ENCODE assay signal across 12 mouse cellular contexts in genomic region chr1:77930661-77931060, GRCm38 (mm10).
DNase-seq lines count a peak whose midpoint lies in the region; ATAC-seq and TF ChIP-seq lines count a peak whose summit lies in the region.
"Had no signal": no experiment of that assay in that cellular context is flagged by ENCODE, and none has a peak within 500 bp of the region (broad histone marks: within the 10 kb centered on the region; RNA-seq: fewer than 3 reads in every experiment).

No protein-coding gene starts in this region.

- 86% methylated on average over 6 of the region's 6 CpGs for WGBS in hindbrain, embryonic 11.5 days
- WGBS in hindbrain, embryonic 10.5 days, result 90% methylated on average over 6 of the region's 6 CpGs
- WGBS in liver, postnatal 0 days (ENCODE audit: insufficient replicate concordance), result 87% methylated on average over 6 of the region's 6 CpGs

- no peak for TF ChIP-seq EP300 in liver, postnatal 0 days (IDR thresholded peaks at IDR 0.05; ENCODE audit: low read depth)
- TF ChIP-seq EP300 in ES-Bruce4 (IDR thresholded peaks at IDR 0.05; ENCODE audit: insufficient read depth, low read depth, low read length), result no peak

- H3K36me3 ChIP-seq in hindbrain, embryonic 11.5 days (ENCODE audit: control insufficient read depth, insufficient read depth, low read length), result no peaks in the 10 kb centered on the region
- no peaks in the 10 kb centered on the region for H3K36me3 ChIP-seq in hindbrain, embryonic 10.5 days
- no peaks in the 10 kb centered on the region for H3K36me3 ChIP-seq in liver, postnatal 0 days (replicated peaks; ENCODE audit: insufficient read depth, low read length)
- H3K36me3 ChIP-seq in ES-Bruce4 (ENCODE audit: control insufficient read depth, insufficient read depth, low read length, poor library complexity, severe bottlenecking), result no peaks in the 10 kb centered on the region
- H3K36me3 ChIP-seq: limb, embryonic 12.5 days; neural tube, embryonic 13.5 days had no signal

- no peak overlapping the region for H3K9ac ChIP-seq in hindbrain, embryonic 11.5 days (ENCODE audit: low read depth, low read length)
- H3K9ac ChIP-seq in liver, postnatal 0 days (replicated peaks), result no peak overlapping the region
- no peak overlapping the region for H3K9ac ChIP-seq in ES-Bruce4 (ENCODE audit: low read depth, poor library complexity, severe bottlenecking)
- H3K9ac ChIP-seq: limb, embryonic 12.5 days; neural tube, embryonic 13.5 days had no signal

- no peaks in the 10 kb centered on the region for H3K27me3 ChIP-seq in hindbrain, embryonic 11.5 days (ENCODE audit: control insufficient read depth, insufficient read depth, low read length)
- H3K27me3 ChIP-seq in hindbrain, embryonic 10.5 days (ENCODE audit: insufficient read depth, poor library complexity, severe bottlenecking), result no peaks in the 10 kb centered on the region
- no peaks in the 10 kb centered on the region for H3K27me3 ChIP-seq in liver, postnatal 0 days (ENCODE audit: insufficient read depth, low read length)
- no peaks in the 10 kb centered on the region for H3K27me3 ChIP-seq in ES-Bruce4 (ENCODE audit: control insufficient read depth, insufficient read depth, low read length, poor library complexity, severe bottlenecking)
- H3K27me3 ChIP-seq: neural tube, embryonic 13.5 days had no signal

- no peak overlapping the region for H3K4me2 ChIP-seq in hindbrain, embryonic 11.5 days (replicated peaks; ENCODE audit: low read depth, low read length)
- H3K4me2 ChIP-seq in liver, postnatal 0 days (ENCODE audit: low read depth, low read length), result no peak overlapping the region
- H3K4me2 ChIP-seq: limb, embryonic 12.5 days; neural tube, embryonic 13.5 days had no signal

- no peak overlapping the region for H3K27ac ChIP-seq in hindbrain, embryonic 11.5 days (ENCODE audit: low read depth, low read length)
- H3K27ac ChIP-seq in hindbrain, embryonic 10.5 days, result no peak overlapping the region
- H3K27ac ChIP-seq in liver, postnatal 0 days (ENCODE audit: low read depth), result no peak overlapping the region
- H3K27ac ChIP-seq in ES-Bruce4 (ENCODE audit: insufficient read depth, low read length), result no peak overlapping the region
- H3K27ac ChIP-seq: limb, embryonic 12.5 days; neural tube, embryonic 13.5 days had no signal

- ATAC-seq in hindbrain, embryonic 11.5 days (ENCODE audit: low FRiP score), result no peak
- no peak for ATAC-seq in liver, postnatal 0 days

- peak; percentile 26 for DNase-seq in hindbrain, embryonic 11.5 days (ENCODE audit: low spot score)
- no peak for DNase-seq in hindbrain, embryonic 10.5 days (ENCODE audit: low spot score)
- no peak for DNase-seq in liver, postnatal 0 days
- DNase-seq in liver, result no peak
- DNase-seq in adipocyte (ENCODE audit: low spot score), result peak; percentile 4
- DNase-seq in ovary, postnatal 14 days (ENCODE audit: low spot score), result no peak
- DNase-seq: cerebellum, postnatal 25 days; heart, postnatal 36 days; thymus, adult 2 months had no signal

- no peak for TF ChIP-seq POLR2A in ES-Bruce4 (IDR thresholded peaks at IDR 0.05; ENCODE audit: insufficient read depth, low read length)

- no peak overlapping the region for H3K4me3 ChIP-seq in hindbrain, embryonic 11.5 days (ENCODE audit: low read depth, low read length)
- H3K4me3 ChIP-seq in hindbrain, embryonic 10.5 days, result no peak overlapping the region
- no peak overlapping the region for H3K4me3 ChIP-seq in liver, postnatal 0 days (ENCODE audit: low read depth, low read length)
- H3K4me3 ChIP-seq in ES-Bruce4 (ENCODE audit: low read depth, low read length), result no peak overlapping the region
- H3K4me3 ChIP-seq: limb, embryonic 12.5 days; neural tube, embryonic 13.5 days had no signal

- H3K4me1 ChIP-seq in hindbrain, embryonic 11.5 days (replicated peaks; ENCODE audit: control insufficient read depth, insufficient read depth, low read length), result no peaks in the 10 kb centered on the region
- H3K4me1 ChIP-seq in hindbrain, embryonic 10.5 days (replicated peaks), result no peaks in the 10 kb centered on the region
- H3K4me1 ChIP-seq in liver, postnatal 0 days (ENCODE audit: insufficient read depth), result no peaks in the 10 kb centered on the region
- no peaks in the 10 kb centered on the region for H3K4me1 ChIP-seq in ES-Bruce4 (ENCODE audit: control insufficient read depth, insufficient read depth, low read length)
- H3K4me1 ChIP-seq: limb, embryonic 12.5 days had no signal

- H3K9me3 ChIP-seq in hindbrain, embryonic 11.5 days (ENCODE audit: control insufficient read depth, low read length), result no peaks in the 10 kb centered on the region
- no peaks in the 10 kb centered on the region for H3K9me3 ChIP-seq in hindbrain, embryonic 10.5 days
- H3K9me3 ChIP-seq in liver, postnatal 0 days (ENCODE audit: low read length), result no peaks in the 10 kb centered on the region
- H3K9me3 ChIP-seq in ES-Bruce4 (replicated peaks; ENCODE audit: control insufficient read depth, insufficient read depth, low read length, poor library complexity, severe bottlenecking), result no peaks in the 10 kb centered on the region
- H3K9me3 ChIP-seq: limb, embryonic 12.5 days; neural tube, embryonic 13.5 days had no signal

- peak; percentile 22; the same call in 1 of the 2 replicates for TF ChIP-seq CTCF in liver, postnatal 0 days (IDR thresholded peaks at IDR 0.05; ENCODE audit: low read depth)
- peak; percentile 42 for TF ChIP-seq CTCF in ES-Bruce4 (IDR thresholded peaks at IDR 0.05; ENCODE audit: low read depth, low read length)

Comparison
In these comparisons a context has a peak if more than half of its experiments do, and no peak if none do; other contexts are left out.
1. DNase-seq: peak in hindbrain, embryonic 11.5 days (single experiment) and adipocyte (single experiment); none in hindbrain, embryonic 10.5 days (single experiment), liver, postnatal 0 days (single experiment), liver (single experiment) and ovary, postnatal 14 days (single experiment).